Mouse (Mus musculus) skeletal muscle tissue, adult 2 months (tissue): ENCODE measurements at regions not wholly inside any gene's neighbourhood (a gene's known extent, or its start where the extent isn't known, plus 50 kb on each side); places are given as distances from the start of the nearest gene placed in this dataset.
A peak's percentile ranks its signal among the peaks of the same experiment; 100 is the strongest.

Source experiments
- DNase-seq: peaks from one replicate; pipeline ENCODE4 v3.0.0-alpha.2; 2012; ENCODE audit warnings: low read depth, low spot score

DNA sequence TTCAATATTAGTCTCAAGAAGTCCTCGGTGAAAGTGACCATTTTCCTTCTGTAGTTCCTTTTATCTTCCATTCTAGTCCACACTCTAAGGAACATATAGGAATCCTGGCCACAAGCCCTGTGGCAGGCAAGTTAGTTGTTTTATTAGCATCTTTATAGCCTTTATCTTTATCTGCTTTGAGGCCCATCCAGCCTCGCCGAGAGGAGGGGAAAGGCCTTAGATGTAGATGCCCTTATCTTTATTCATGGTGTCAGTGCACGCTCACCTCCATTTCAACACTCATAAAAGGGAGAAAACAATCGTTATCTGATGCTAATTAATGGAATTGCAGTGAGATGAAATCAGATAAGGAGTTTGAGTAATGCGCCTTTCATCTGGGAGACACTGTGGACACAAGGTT is 65.1 kb downstream of the Zfand5 start:
- DNase-seq: no peak

GRCm38 (mm10) chr19:21340563-21340962 is 68.5 kb downstream of the Zfand5 start:
- DNase-seq: peak; percentile 84
